Mouse (Mus musculus) cerebellum, adult 2 months (tissue): ENCODE data around the gene Mier2. TPM values are rescaled to one million over a fixed set of nuclear protein-coding genes. Genes with fewer than 3 reads are reported as not detected.
A peak's percentile ranks its signal among the peaks of the same experiment; 100 is the strongest.

Experiments used
- DNase-seq, 2 experiments: peaks; one replicate each; pipeline ENCODE4 v3.0.0; 2021
- H3K27ac ChIP-seq: fragments of 200-500 bp; 2 replicates; pipeline ENCODE4 v1.5.1; 2012; ENCODE audit warnings: low read length, control low read depth, inconsistent platforms; ENCODE audit not compliant: insufficient read depth
- H3K27me3 ChIP-seq: fragments of 200-500 bp; 2 replicates; pipeline ENCODE4 v1.6.1; 2012; ENCODE audit warnings: inconsistent platforms, mild to moderate bottlenecking, low read length, moderate library complexity; ENCODE audit not compliant: control insufficient read depth, insufficient read depth
- H3K4me1 ChIP-seq: fragments of 200-500 bp; 2 replicates; pipeline ENCODE4 v1.6.1; 2011; ENCODE audit warnings: low read length; ENCODE audit not compliant: control insufficient read depth, insufficient read depth
- H3K4me3 ChIP-seq: fragments of 200-500 bp; replicated peaks from 2 replicates; pipeline ENCODE3; 2011; ENCODE audit warnings: mild to moderate bottlenecking, low read depth, low read length, control low read depth; ENCODE audit not compliant: insufficient read depth
- CTCF ChIP-seq: fragments of 200-500 bp; IDR thresholded peaks from 2 replicates; pipeline ENCODE4 v1.5.1; 2011; ENCODE audit warnings: low read depth, mild to moderate bottlenecking, control low read depth, low read length, moderate library complexity, borderline replicate concordance; ENCODE audit not compliant: insufficient read depth
- POLR2A ChIP-seq: fragments of 200-500 bp; IDR thresholded peaks from 2 replicates; pipeline ENCODE4 v1.6.1; 2011; ENCODE audit warnings: low read length, control low read depth, borderline replicate concordance; ENCODE audit not compliant: insufficient read depth
- WGBS: fragments of 180-500 bp; shearing (Covaris S2); methylation state at CpG from one replicate; pipeline ENCODE4 v1.1.7; 2018; 5-methylcytosine and 5-hydroxymethylcytosine counted together
- polyA plus RNA-seq: library from polyadenylated mRNA; depleted of rRNA; stranded (reverse); fragments of >200 nt; gene quantifications from 2 replicates; pipeline ENCODE4 v1.2.3, GENCODE M21; 2012; rRNA removed

Gene Mier2
- polyA plus RNA-seq: 70.3 and 71.8 TPM in 2 replicates

GRCm38 (mm10) chr10:79554330-79555237 is at the start of gene Mier2:
Mier2 (minus strand) TSS chr10:79555199.
- H3K4me3 ChIP-seq: peak within 1 kb of the TSS; percentile 90
- peak within 1 kb of the TSS; percentile 40; the same call in 1 of the 2 replicates for H3K27ac ChIP-seq
- peak; percentile 26; the same call in 1 of the 2 replicates for TF ChIP-seq POLR2A
- no peak for TF ChIP-seq CTCF
- DNase-seq: peak; percentile 88 to 89
- WGBS: under 1% methylated on average over 102 of the region's 108 CpGs
- H3K4me1 ChIP-seq: peaks cover 15% of the 10 kb centered on the region
- H3K27me3 ChIP-seq: no peaks in the 10 kb centered on the region

- H3K27ac ChIP-seq: no peak overlapping the region
- DNase-seq: no peak
- H3K27me3 ChIP-seq: no peaks in the 10 kb centered on the region
- H3K4me3 ChIP-seq: no peak overlapping the region
- TF ChIP-seq CTCF (no peak), POLR2A (no peak)
- no peaks in the 10 kb centered on the region for H3K4me1 ChIP-seq
- 87% methylated on average over 4 of the region's 4 CpGs for WGBS
Observed at GRCm38 (mm10) chr10:79597936-79598230, 42.9 kb upstream of the Mier2 start.

- no peak for DNase-seq
- Histone ChIP-seq H3K4me3 (no peak overlapping the region), H3K27ac (no peak overlapping the region), H3K27me3 (no peaks in the 10 kb centered on the region), H3K4me1 (no peaks in the 10 kb centered on the region)
- 33% methylated on average over 13 of the region's 13 CpGs for WGBS
- TF ChIP-seq CTCF (no peak), POLR2A (no peak)
Observed at GRCm38 (mm10) chr10:79597051-79597935, 42.3 kb upstream of the Mier2 start.

DNA sequence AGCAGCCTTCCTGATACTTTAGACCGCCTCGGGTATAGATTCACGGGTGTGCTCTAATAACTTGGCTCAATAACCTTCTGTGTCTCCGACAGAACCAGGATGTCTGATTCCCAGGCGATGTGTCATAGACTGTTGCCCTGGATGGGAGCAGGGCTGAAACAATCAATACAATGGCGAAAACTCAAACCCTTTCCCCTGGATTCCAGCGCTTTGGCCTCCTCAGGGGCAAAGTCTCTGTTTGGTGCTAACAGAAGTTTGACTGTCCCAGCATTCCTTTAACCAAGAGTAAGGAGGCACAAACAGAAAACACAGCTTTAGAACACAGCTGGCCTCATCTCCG is 40.6 kb upstream of the Mier2 start:
- no peak for DNase-seq
- H3K27ac ChIP-seq: no peak overlapping the region

DNA sequence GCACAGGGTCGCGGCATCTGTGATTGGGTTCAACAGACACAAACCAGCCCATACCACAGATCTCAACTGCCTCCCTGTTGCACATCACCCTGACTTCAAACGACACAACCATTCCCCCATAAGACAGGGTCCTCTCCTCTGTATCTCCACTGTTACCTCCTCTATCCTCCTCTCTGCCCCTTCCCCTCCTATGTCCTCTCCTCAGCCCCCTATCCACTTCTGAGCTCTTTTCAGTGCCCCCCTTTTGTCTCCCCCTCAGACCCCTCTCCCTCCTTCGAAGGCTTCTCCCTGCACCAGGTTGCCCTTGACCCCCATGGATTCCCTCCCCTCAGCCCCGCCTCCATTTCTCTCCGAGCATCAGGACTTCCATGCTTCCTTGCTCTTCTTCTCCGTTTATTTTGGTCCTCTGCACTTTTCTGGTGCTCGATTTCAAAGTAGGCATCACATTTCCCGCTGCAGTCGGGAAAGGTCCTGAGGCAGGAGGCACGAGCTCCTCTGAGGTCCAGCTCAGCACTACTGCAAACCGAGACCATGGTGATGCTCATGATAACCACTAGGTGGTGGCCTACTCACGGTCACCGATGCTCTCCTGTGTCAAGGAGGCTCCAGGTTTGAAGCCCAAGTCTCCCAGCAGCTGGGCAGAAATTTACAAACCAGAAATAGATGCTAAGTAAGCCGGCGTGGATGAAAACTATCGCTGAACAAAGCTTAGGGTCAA is 40.0 kb upstream of the Mier2 start:
- H3K4me1 ChIP-seq: no peaks in the 10 kb centered on the region
- peak; percentile 73 to 76 for DNase-seq
- H3K4me3 ChIP-seq: no peak overlapping the region
- WGBS: 14% methylated on average over 17 of the region's 17 CpGs
- TF ChIP-seq POLR2A (no peak), CTCF (peak; percentile 100)
- H3K27me3 ChIP-seq: no peaks in the 10 kb centered on the region
- no peak overlapping the region for H3K27ac ChIP-seq

More for the DNA sequence above, 40.6 kb upstream of the Mier2 start:
- Histone ChIP-seq H3K27me3 (no peaks in the 10 kb centered on the region), H3K4me1 (no peaks in the 10 kb centered on the region), H3K4me3 (no peak overlapping the region)
- WGBS: 62% methylated on average over 8 of the region's 8 CpGs
- TF ChIP-seq CTCF (no peak), POLR2A (no peak)

DNA sequence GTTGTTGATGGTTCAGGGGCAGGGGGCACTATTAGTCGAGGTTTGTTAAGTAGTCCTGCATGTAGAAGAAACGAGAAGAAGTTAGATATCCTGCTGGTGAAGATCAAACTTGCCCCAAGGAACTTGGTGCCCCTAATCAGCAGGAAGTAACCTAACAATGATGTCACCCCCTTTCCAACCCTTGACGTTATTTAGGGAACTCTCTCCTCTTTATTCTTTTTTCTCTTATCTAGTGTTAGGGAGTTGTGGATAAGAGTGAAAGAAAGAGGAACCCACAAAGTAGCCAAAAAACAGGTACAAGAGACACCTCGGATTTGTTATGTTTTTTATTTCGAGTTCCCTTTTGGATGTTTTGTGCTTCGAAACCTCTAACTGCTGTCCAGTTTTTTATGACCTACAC is 39.1 kb upstream of the Mier2 start:
- DNase-seq: no peak
- Histone ChIP-seq H3K27me3 (no peaks in the 10 kb centered on the region), H3K4me1 (no peaks in the 10 kb centered on the region), H3K27ac (no peak overlapping the region), H3K4me3 (no peak overlapping the region)
- 52% methylated on average over 6 of the region's 6 CpGs for WGBS
- TF ChIP-seq POLR2A (no peak), CTCF (no peak)

- TF ChIP-seq CTCF: no peak
- TF ChIP-seq POLR2A: no peak
Observed at GRCm38 (mm10) chr10:79590702-79591101, 35.7 kb upstream of the Mier2 start.

GRCm38 (mm10) chr10:79587752-79588126 is 32.7 kb upstream of the Mier2 start:
- WGBS: 73% methylated on average over 4 of the region's 4 CpGs
- Histone ChIP-seq H3K27me3 (no peaks in the 10 kb centered on the region), H3K4me3 (no peak overlapping the region), H3K4me1 (no peaks in the 10 kb centered on the region), H3K27ac (no peak overlapping the region)
- TF ChIP-seq POLR2A (no peak), CTCF (no peak)
- DNase-seq: no peak

More at GRCm38 (mm10) chr10:79590702-79591101, 35.7 kb upstream of the Mier2 start:
- Histone ChIP-seq H3K4me1 (no peaks in the 10 kb centered on the region), H3K4me3 (no peak overlapping the region), H3K27me3 (no peaks in the 10 kb centered on the region), H3K27ac (no peak overlapping the region)
- WGBS: 98% methylated on average over 1 of the region's 1 CpGs
- DNase-seq: no peak
